Mouse (Mus musculus) urinary bladder, postnatal 10 days (tissue): Measurements from ENCODE around the gene Upk1a.

Experiments used
- DNase-seq: peaks from one replicate; pipeline ENCODE4 v3.0.0; 2022; ENCODE audit warnings: low spot score

Gene Upk1a

GRCm38 (mm10) chr7:30602583-30602982 lies 10.1 kb downstream of the Upk1a start:
- DNase-seq, result no peak

GRCm38 (mm10) chr7:30600651-30601050 lies 12.0 kb downstream of the Upk1a start:
- DNase-seq, result no peak

- DNase-seq, result peak; percentile 66
Observed at GRCm38 (mm10) chr7:30599933-30600353, 12.7 kb downstream of the Upk1a start.

GRCm38 (mm10) chr7:30598786-30599185 lies 13.9 kb downstream of the Upk1a start, which contains the start of gene Zbtb32:
TSS of gene Zbtb32 (minus strand) at chr7:30598909.
- no peak for DNase-seq

GRCm38 (mm10) chr7:30596811-30597210 lies 15.8 kb downstream of the Upk1a start:
- DNase-seq, result no peak

GRCm38 (mm10) chr7:30596093-30596492 lies 16.6 kb downstream of the Upk1a start:
- no peak for DNase-seq

GRCm38 (mm10) chr7:30594510-30595024 lies 18.1 kb downstream of the Upk1a start:
- DNase-seq, result no peak

GRCm38 (mm10) chr7:30593579-30594509 lies 18.8 kb downstream of the Upk1a start:
- DNase-seq, result no peak

- DNase-seq, result no peak
Observed at GRCm38 (mm10) chr7:30592772-30593423, 19.7 kb downstream of the Upk1a start.

- DNase-seq, result no peak
Observed at GRCm38 (mm10) chr7:30591605-30591951, 21.1 kb downstream of the Upk1a start.

- no peak for DNase-seq
Observed at GRCm38 (mm10) chr7:30590927-30591604, 21.6 kb downstream of the Upk1a start.

GRCm38 (mm10) chr7:30589435-30590301 lies 23.0 kb downstream of the Upk1a start:
- DNase-seq, result peak; percentile 54

- peak; percentile 87 for DNase-seq
Observed at GRCm38 (mm10) chr7:30588676-30589434, 23.8 kb downstream of the Upk1a start, which contains the start of gene Kmt2b. TSS of gene Kmt2b (minus strand) at chr7:30588726.

GRCm38 (mm10) chr7:30587842-30588667 lies 24.6 kb downstream of the Upk1a start:
- DNase-seq, result no peak

GRCm38 (mm10) chr7:30586455-30587020 lies 26.1 kb downstream of the Upk1a start:
- no peak for DNase-seq

GRCm38 (mm10) chr7:30585170-30585569 lies 27.5 kb downstream of the Upk1a start:
- no peak for DNase-seq

GRCm38 (mm10) chr7:30584339-30584738 lies 28.3 kb downstream of the Upk1a start:
- no peak for DNase-seq

- DNase-seq, result no peak
Observed at GRCm38 (mm10) chr7:30581547-30581946, 31.1 kb downstream of the Upk1a start.

GRCm38 (mm10) chr7:30579950-30580349 lies 32.7 kb downstream of the Upk1a start:
- no peak for DNase-seq
